15 mouse cellular contexts compared by ENCODE assay signal in the genomic region with DNA sequence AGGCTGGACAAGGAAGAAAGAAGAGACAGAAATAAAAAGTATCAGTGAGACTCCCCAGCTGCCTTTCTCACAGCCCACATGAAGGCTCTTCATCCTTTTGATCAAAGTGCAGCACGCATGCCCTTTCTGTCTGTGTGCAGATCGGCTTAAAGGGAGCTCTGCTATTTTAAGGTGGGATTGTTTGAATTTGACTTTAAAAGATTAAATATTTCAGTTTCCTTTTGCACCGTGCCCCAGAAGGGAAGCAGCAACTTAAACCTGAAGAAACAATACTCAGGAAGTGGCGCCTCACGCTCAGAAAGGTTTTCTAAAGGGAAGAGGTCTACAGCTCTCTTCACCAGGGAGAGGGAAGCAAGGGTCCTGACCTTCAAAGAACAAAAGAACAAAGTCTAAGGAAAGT.
DNase-seq lines count a peak whose midpoint lies in the region; ATAC-seq and TF ChIP-seq lines count a peak whose summit lies in the region.
"Had no signal": no experiment of that assay in that cellular context is flagged by ENCODE, and none has a peak within 500 bp of the region (broad histone marks: within the 10 kb centered on the region; RNA-seq: fewer than 3 reads in every experiment).

No protein-coding gene starts in this region.

- H3K9ac ChIP-seq in embryonic facial prominence, embryonic 14.5 days (ENCODE audit: low read depth, low read length) = no peak overlapping the region
- H3K9ac ChIP-seq in lung, embryonic 14.5 days = no peak overlapping the region
- no peak overlapping the region for H3K9ac ChIP-seq in stomach, embryonic 14.5 days (replicated peaks; ENCODE audit: low read depth, low read length)

- H3K4me3 ChIP-seq in embryonic facial prominence, embryonic 14.5 days (ENCODE audit: low read depth, low read length) = no peak overlapping the region
- no peak overlapping the region for H3K4me3 ChIP-seq in embryonic facial prominence, embryonic 10.5 days
- no peak overlapping the region for H3K4me3 ChIP-seq in lung, embryonic 14.5 days (ENCODE audit: low read depth, low read length)
- H3K4me3 ChIP-seq in stomach, embryonic 14.5 days (ENCODE audit: low read depth, low read length) = no peak overlapping the region

- H3K4me1 ChIP-seq in embryonic facial prominence, embryonic 14.5 days (ENCODE audit: control insufficient read depth, insufficient read depth, low read length) = no peaks in the 10 kb centered on the region
- H3K4me1 ChIP-seq in embryonic facial prominence, embryonic 10.5 days = no peaks in the 10 kb centered on the region
- H3K4me1 ChIP-seq in lung, embryonic 14.5 days (ENCODE audit: insufficient read depth) = no peaks in the 10 kb centered on the region
- no peaks in the 10 kb centered on the region for H3K4me1 ChIP-seq in stomach, embryonic 14.5 days (ENCODE audit: control insufficient read depth, insufficient read depth, low read length)

- no peaks in the 10 kb centered on the region for H3K9me3 ChIP-seq in embryonic facial prominence, embryonic 14.5 days (ENCODE audit: control insufficient read depth, low read length)
- H3K9me3 ChIP-seq in embryonic facial prominence, embryonic 10.5 days = no peaks in the 10 kb centered on the region
- no peaks in the 10 kb centered on the region for H3K9me3 ChIP-seq in lung, embryonic 14.5 days (ENCODE audit: low read depth, low read length)
- no peaks in the 10 kb centered on the region for H3K9me3 ChIP-seq in stomach, embryonic 14.5 days (ENCODE audit: control insufficient read depth, low read depth, low read length)

- H3K27ac ChIP-seq in embryonic facial prominence, embryonic 14.5 days (replicated peaks; ENCODE audit: low read depth, low read length) = no peak overlapping the region
- H3K27ac ChIP-seq in embryonic facial prominence, embryonic 10.5 days (replicated peaks) = no peak overlapping the region
- H3K27ac ChIP-seq in lung, embryonic 14.5 days (ENCODE audit: low read depth) = 0 out of 2 replicates have a peak overlapping the region, but pooled peaks have one; percentile 20
- H3K27ac ChIP-seq in stomach, embryonic 14.5 days (ENCODE audit: low read length) = 0 out of 2 replicates have a peak overlapping the region, but pooled peaks have one; percentile 16
- H3K27ac ChIP-seq: hindbrain, postnatal 0 days had no signal

- no peak overlapping the region for H3K4me2 ChIP-seq in embryonic facial prominence, embryonic 14.5 days (ENCODE audit: low read depth, low read length)
- no peak overlapping the region for H3K4me2 ChIP-seq in lung, embryonic 14.5 days
- H3K4me2 ChIP-seq in stomach, embryonic 14.5 days (replicated peaks; ENCODE audit: low read depth, low read length) = no peak overlapping the region
- H3K4me2 ChIP-seq: liver, embryonic 11.5 days had no signal

- H3K36me3 ChIP-seq in embryonic facial prominence, embryonic 14.5 days (ENCODE audit: control insufficient read depth, insufficient read depth, low read length) = no peaks in the 10 kb centered on the region
- H3K36me3 ChIP-seq in embryonic facial prominence, embryonic 10.5 days (replicated peaks) = no peaks in the 10 kb centered on the region
- H3K36me3 ChIP-seq in lung, embryonic 14.5 days (ENCODE audit: insufficient read depth) = no peaks in the 10 kb centered on the region
- H3K36me3 ChIP-seq in stomach, embryonic 14.5 days (ENCODE audit: control insufficient read depth, insufficient read depth, low read length) = no peaks in the 10 kb centered on the region

- ATAC-seq in embryonic facial prominence, embryonic 14.5 days (ENCODE audit: low read depth) = no peak
- ATAC-seq in lung, embryonic 14.5 days (ENCODE audit: insufficient read depth) = no peak
- ATAC-seq in stomach, embryonic 14.5 days (ENCODE audit: insufficient number of reproducible peaks, insufficient read depth, low FRiP score, low read depth) = no peak

- peak; percentile 25 for DNase-seq in embryonic facial prominence, embryonic 14.5 days (ENCODE audit: low spot score)
- DNase-seq in embryonic facial prominence, embryonic 10.5 days (ENCODE audit: low spot score) = no peak
- peak; percentile 51 for DNase-seq in lung, embryonic 14.5 days
- DNase-seq in lung, adult 18-20 months = no peak
- DNase-seq in thymus, postnatal 36 days = peak; percentile 24 to 32
- DNase-seq in spleen, adult 18-20 months = no peak
- DNase-seq in ovary, adult 18-20 months (ENCODE audit: low spot score) = no peak
- DNase-seq: adrenal gland, adult 8-10 months; gastrocnemius, postnatal 14 days; layer of hippocampus, postnatal 36 days; lung, postnatal 10 days; right cerebral cortex, postnatal 14 days had no signal

- 41% methylated on average over 5 of the region's 5 CpGs for WGBS in embryonic facial prominence, embryonic 14.5 days
- WGBS in embryonic facial prominence, embryonic 10.5 days = 57% methylated on average over 5 of the region's 5 CpGs
- 22% methylated on average over 5 of the region's 5 CpGs for WGBS in lung, embryonic 14.5 days
- WGBS in stomach, embryonic 14.5 days = 28% methylated on average over 5 of the region's 5 CpGs

- H3K27me3 ChIP-seq in embryonic facial prominence, embryonic 14.5 days (replicated peaks; ENCODE audit: control insufficient read depth, insufficient read depth, low read length) = no peaks in the 10 kb centered on the region
- no peaks in the 10 kb centered on the region for H3K27me3 ChIP-seq in embryonic facial prominence, embryonic 10.5 days (replicated peaks; ENCODE audit: low read depth, poor library complexity, severe bottlenecking)
- H3K27me3 ChIP-seq in lung, embryonic 14.5 days (ENCODE audit: insufficient read depth, low read length) = no peaks in the 10 kb centered on the region
- H3K27me3 ChIP-seq in stomach, embryonic 14.5 days (ENCODE audit: control insufficient read depth, insufficient read depth, low read length) = no peaks in the 10 kb centered on the region

- no peak for TF ChIP-seq CTCF in lung, embryonic 14.5 days (IDR thresholded peaks at IDR 0.05; ENCODE audit: low read depth)

Comparison
In these comparisons a context has a peak if more than half of its experiments do, and no peak if none do; other contexts are left out.
1. DNase-seq: peak in embryonic facial prominence, embryonic 14.5 days (single experiment), lung, embryonic 14.5 days (single experiment) and thymus, postnatal 36 days (2 of 2); none in embryonic facial prominence, embryonic 10.5 days (single experiment), lung, adult 18-20 months (0 of 2), spleen, adult 18-20 months (0 of 2) and ovary, adult 18-20 months (single experiment).
2. H3K27ac ChIP-seq: peak in lung, embryonic 14.5 days (single experiment) and stomach, embryonic 14.5 days (single experiment); none in embryonic facial prominence, embryonic 14.5 days (single experiment) and embryonic facial prominence, embryonic 10.5 days (single experiment).